7 mouse cellular contexts compared by ENCODE assay signal in genomic region chr13:95249511-95250456, GRCm38 (mm10). TPM values are rescaled to one million over a fixed set of nuclear protein-coding genes. Genes with fewer than 3 reads are reported as not detected.
DNase-seq lines count a peak whose midpoint lies in the region; ATAC-seq lines count a peak whose summit lies in the region.

Pde8b (minus strand) TSS chr13:95250336.

- H3K9ac ChIP-seq in heart, embryonic 12.5 days, result no peak within 1 kb of the TSS
- peak within 1 kb of the TSS; percentile 44 for H3K9ac ChIP-seq in neural tube, embryonic 14.5 days (replicated peaks; ENCODE audit: low read depth, low read length)

- no peaks in the 10 kb centered on the region for H3K36me3 ChIP-seq in heart, embryonic 12.5 days
- no peaks in the 10 kb centered on the region for H3K36me3 ChIP-seq in neural tube, embryonic 14.5 days (ENCODE audit: control insufficient read depth, insufficient read depth, low read length)

- H3K4me2 ChIP-seq in heart, embryonic 12.5 days, result peak within 1 kb of the TSS; percentile 79
- peak within 1 kb of the TSS; percentile 70 for H3K4me2 ChIP-seq in neural tube, embryonic 14.5 days (ENCODE audit: low read depth, low read length)

- ATAC-seq in heart, embryonic 12.5 days (ENCODE audit: insufficient number of reproducible peaks, low FRiP score), result no peak
- 0 out of 2 replicates have a peak, but pooled peaks have one; percentile 38 for ATAC-seq in neural tube, embryonic 14.5 days (ENCODE audit: low read depth)

- H3K27me3 ChIP-seq in heart, embryonic 12.5 days (replicated peaks), result peaks cover 50% of the 10 kb centered on the region
- H3K27me3 ChIP-seq in neural tube, embryonic 14.5 days (ENCODE audit: control insufficient read depth, insufficient read depth, low read length), result peaks cover 3% of the 10 kb centered on the region; the same call in 1 of the 2 replicates

- peak within 1 kb of the TSS; percentile 44 for H3K4me3 ChIP-seq in heart, embryonic 12.5 days
- peak within 1 kb of the TSS; percentile 33 for H3K4me3 ChIP-seq in neural tube, embryonic 14.5 days (ENCODE audit: low read depth, low read length)

- DNase-seq in ZHBTc4 (ENCODE audit: low read depth, low spot score), result peak; percentile 40
- peak; percentile 65 for DNase-seq in brain, adult 2 months (ENCODE audit: low read depth, low spot score)
- DNase-seq in kidney, postnatal 14 days, result peak; percentile 63
- peak; percentile 10 for DNase-seq in liver
- DNase-seq in thymus, postnatal 14 days, result no peak

- 5% methylated on average over 37 of the region's 37 CpGs for WGBS in heart, embryonic 12.5 days
- WGBS in neural tube, embryonic 14.5 days, result 4% methylated on average over 35 of the region's 37 CpGs

- peaks cover 8% of the 10 kb centered on the region; the same call in 1 of the 2 replicates for H3K4me1 ChIP-seq in heart, embryonic 12.5 days (replicated peaks)
- 0 out of 2 replicates have a peak, but pooled peaks cover 4% of the 10 kb centered on the region for H3K4me1 ChIP-seq in neural tube, embryonic 14.5 days (ENCODE audit: control insufficient read depth, insufficient read depth, low read length)

- H3K27ac ChIP-seq in heart, embryonic 12.5 days (ENCODE audit: poor library complexity, severe bottlenecking), result no peak within 1 kb of the TSS
- H3K27ac ChIP-seq in neural tube, embryonic 14.5 days (ENCODE audit: low read depth, low read length), result no peak within 1 kb of the TSS

- H3K9me3 ChIP-seq in heart, embryonic 12.5 days (replicated peaks), result 0 out of 2 replicates have a peak, but pooled peaks cover 5% of the 10 kb centered on the region
- H3K9me3 ChIP-seq in neural tube, embryonic 14.5 days (ENCODE audit: control insufficient read depth, low read length), result no peaks in the 10 kb centered on the region

RNA-seq across cellular contexts. Expression of gene Pde8b, which starts in this region (rescaled TPM):
- polyA plus RNA-seq in heart, embryonic 12.5 days (2016; fragmentation: Nextera tagmentation; extraction: Ambion mirVana), result 0.57 and 0.91 TPM in 2 replicates
- polyA plus RNA-seq in neural tube, embryonic 14.5 days (2014; fragmentation: Nextera tagmentation; extraction: Ambion mirVana), result 9.9 and 11.2 TPM in 2 replicates
